Mouse (Mus musculus): ENCODE data around the gene Akap8l. TPM values are rescaled to one million over a fixed set of nuclear protein-coding genes. Genes with fewer than 3 reads are reported as not detected.

The Akap8l gene
- polyA plus RNA-seq, 1 experiment, result not detected

- peaks cover 13% of the 10 kb centered on the region for H3K4me1 ChIP-seq (ENCODE audit: control insufficient read depth, insufficient read depth, low read length)
- peak overlapping the region; percentile 99 for H3K4me3 ChIP-seq (ENCODE audit: insufficient read depth, low read depth, low read length)
- WGBS, result under 1% methylated on average over 49 of the region's 50 CpGs
- TF ChIP-seq CTCF (IDR thresholded peaks at IDR 0.05; ENCODE audit: insufficient read depth, low read depth, low read length) (no peak), POLR2A (IDR thresholded peaks at IDR 0.05; ENCODE audit: insufficient read depth, low read depth, low read length) (no peak)
- H3K27ac ChIP-seq (ENCODE audit: insufficient read depth, low read depth, low read length), result no peak overlapping the region
Observed at GRCm38 (mm10) chr17:32363821-32364301, 13.5 kb upstream of the Akap8l start.

GRCm38 (mm10) chr17:32362686-32363085 is 12.3 kb upstream of the Akap8l start:
- H3K4me3 ChIP-seq (ENCODE audit: insufficient read depth, low read depth, low read length), result no peak overlapping the region
- no peak overlapping the region for H3K27ac ChIP-seq (ENCODE audit: insufficient read depth, low read depth, low read length)
- H3K4me1 ChIP-seq (ENCODE audit: control insufficient read depth, insufficient read depth, low read length), result peaks cover 13% of the 10 kb centered on the region
- WGBS, result 62% methylated on average over 4 of the region's 4 CpGs
- TF ChIP-seq CTCF (IDR thresholded peaks at IDR 0.05; ENCODE audit: insufficient read depth, low read depth, low read length), result no peak
- TF ChIP-seq POLR2A (IDR thresholded peaks at IDR 0.05; ENCODE audit: insufficient read depth, low read depth, low read length), result no peak

GRCm38 (mm10) chr17:32359928-32360327 is 9.5 kb upstream of the Akap8l start:
- Histone ChIP-seq H3K4me1 (ENCODE audit: control insufficient read depth, insufficient read depth, low read length) (peaks cover 13% of the 10 kb centered on the region), H3K4me3 (ENCODE audit: insufficient read depth, low read depth, low read length) (no peak overlapping the region), H3K27ac (ENCODE audit: insufficient read depth, low read depth, low read length) (no peak overlapping the region)
- TF ChIP-seq POLR2A (IDR thresholded peaks at IDR 0.05; ENCODE audit: insufficient read depth, low read depth, low read length) (no peak), CTCF (IDR thresholded peaks at IDR 0.05; ENCODE audit: insufficient read depth, low read depth, low read length) (no peak)
- WGBS, result 84% methylated on average over 18 of the region's 18 CpGs

GRCm38 (mm10) chr17:32358943-32359340 is 8.5 kb upstream of the Akap8l start:
- 91% methylated on average over 6 of the region's 6 CpGs for WGBS
- Histone ChIP-seq H3K4me1 (ENCODE audit: control insufficient read depth, insufficient read depth, low read length) (peaks cover 18% of the 10 kb centered on the region), H3K4me3 (ENCODE audit: insufficient read depth, low read depth, low read length) (no peak overlapping the region), H3K27ac (ENCODE audit: insufficient read depth, low read depth, low read length) (no peak overlapping the region)
- TF ChIP-seq POLR2A (IDR thresholded peaks at IDR 0.05; ENCODE audit: insufficient read depth, low read depth, low read length) (no peak), CTCF (IDR thresholded peaks at IDR 0.05; ENCODE audit: insufficient read depth, low read depth, low read length) (no peak)

- 89% methylated on average over 7 of the region's 7 CpGs for WGBS
- H3K27ac ChIP-seq (ENCODE audit: insufficient read depth, low read depth, low read length), result no peak overlapping the region
- no peak overlapping the region for H3K4me3 ChIP-seq (ENCODE audit: insufficient read depth, low read depth, low read length)
- TF ChIP-seq CTCF (IDR thresholded peaks at IDR 0.05; ENCODE audit: insufficient read depth, low read depth, low read length) (no peak), POLR2A (IDR thresholded peaks at IDR 0.05; ENCODE audit: insufficient read depth, low read depth, low read length) (no peak)
- H3K4me1 ChIP-seq (ENCODE audit: control insufficient read depth, insufficient read depth, low read length), result peaks cover 18% of the 10 kb centered on the region
Observed at GRCm38 (mm10) chr17:32358192-32358942, 8.0 kb upstream of the Akap8l start.

GRCm38 (mm10) chr17:32356766-32357760 is 6.7 kb upstream of the Akap8l start:
- WGBS, result 85% methylated on average over 24 of the region's 24 CpGs
- H3K4me1 ChIP-seq (ENCODE audit: control insufficient read depth, insufficient read depth, low read length), result peaks cover 12% of the 10 kb centered on the region
- no peak for TF ChIP-seq CTCF (IDR thresholded peaks at IDR 0.05; ENCODE audit: insufficient read depth, low read depth, low read length)
- H3K27ac ChIP-seq (ENCODE audit: insufficient read depth, low read depth, low read length), result no peak overlapping the region
- H3K4me3 ChIP-seq (ENCODE audit: insufficient read depth, low read depth, low read length), result no peak overlapping the region

- 89% methylated on average over 9 of the region's 9 CpGs for WGBS
- no peak overlapping the region for H3K27ac ChIP-seq (ENCODE audit: insufficient read depth, low read depth, low read length)
- no peak overlapping the region for H3K4me3 ChIP-seq (ENCODE audit: insufficient read depth, low read depth, low read length)
- H3K4me1 ChIP-seq (ENCODE audit: control insufficient read depth, insufficient read depth, low read length), result peaks cover 6% of the 10 kb centered on the region; the same call in 1 of the 2 replicates
- TF ChIP-seq CTCF (IDR thresholded peaks at IDR 0.05; ENCODE audit: insufficient read depth, low read depth, low read length) (no peak), POLR2A (IDR thresholded peaks at IDR 0.05; ENCODE audit: insufficient read depth, low read depth, low read length) (no peak)
Observed at GRCm38 (mm10) chr17:32356281-32356680, 5.9 kb upstream of the Akap8l start.

GRCm38 (mm10) chr17:32355031-32355430 is 4.6 kb upstream of the Akap8l start:
- H3K4me1 ChIP-seq (ENCODE audit: control insufficient read depth, insufficient read depth, low read length), result peaks cover 5% of the 10 kb centered on the region; the same call in 1 of the 2 replicates
- TF ChIP-seq POLR2A (IDR thresholded peaks at IDR 0.05; ENCODE audit: insufficient read depth, low read depth, low read length), result no peak
- no peak for TF ChIP-seq CTCF (IDR thresholded peaks at IDR 0.05; ENCODE audit: insufficient read depth, low read depth, low read length)
- no peak overlapping the region for H3K4me3 ChIP-seq (ENCODE audit: insufficient read depth, low read depth, low read length)
- H3K27ac ChIP-seq (ENCODE audit: insufficient read depth, low read depth, low read length), result no peak overlapping the region
- 93% methylated on average over 6 of the region's 6 CpGs for WGBS

Measured in olfactory bulb, adult 2 months (tissue).